Mouse (Mus musculus): ENCODE measurements around the gene Rhog. TPM values are rescaled to one million over a fixed set of nuclear protein-coding genes. Genes with fewer than 3 reads are reported as not detected.
"Not testable (repeated sequence)": the region's sequence is repeated elsewhere in the genome, so short reads cannot be mapped to it uniquely, and the experiment has no call there.

The Rhog gene
- polyA plus RNA-seq, 1 experiment = 11.2 TPM

DNA sequence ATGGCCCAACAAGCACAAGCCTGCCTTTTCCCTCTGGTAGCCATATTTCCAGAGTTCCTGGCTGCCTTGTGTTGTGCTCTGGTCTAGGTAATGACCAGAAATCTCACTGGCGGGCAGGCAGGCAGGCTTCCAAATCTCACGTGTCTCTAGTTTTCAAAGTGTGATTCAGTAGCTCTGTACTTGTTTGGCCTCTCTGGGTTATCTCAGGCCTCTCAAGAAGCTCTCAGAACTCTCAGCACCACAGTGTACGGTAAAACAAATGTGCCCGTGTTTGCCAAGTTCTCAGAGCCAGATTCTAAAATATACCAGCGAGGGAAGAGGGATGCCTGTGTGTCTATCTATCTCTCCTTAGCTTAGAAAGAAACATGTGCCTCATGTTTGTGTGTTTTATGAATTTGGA, 26.4 kb upstream of the Rhog start:
- no peaks in the 10 kb centered on the region for H3K27me3 ChIP-seq (ENCODE audit: control insufficient read depth, insufficient read depth, low read length)
- no peak overlapping the region for H3K4me3 ChIP-seq (ENCODE audit: control insufficient read depth, low read depth, low read length)
- H3K36me3 ChIP-seq (ENCODE audit: control insufficient read depth, insufficient read depth, low read length) = no peaks in the 10 kb centered on the region
- H3K27ac ChIP-seq (ENCODE audit: control insufficient read depth, insufficient read depth, low read depth, low read length) = 0 out of 2 replicates have a peak overlapping the region, but pooled peaks have one; percentile 24
- no peak for TF ChIP-seq POLR2A (IDR thresholded peaks at IDR 0.05; ENCODE audit: control insufficient read depth, low read depth, low read length)
- H3K4me1 ChIP-seq (ENCODE audit: control insufficient read depth, insufficient read depth, low read length) = no peaks in the 10 kb centered on the region; the same call in 1 of the 2 replicates

DNA sequence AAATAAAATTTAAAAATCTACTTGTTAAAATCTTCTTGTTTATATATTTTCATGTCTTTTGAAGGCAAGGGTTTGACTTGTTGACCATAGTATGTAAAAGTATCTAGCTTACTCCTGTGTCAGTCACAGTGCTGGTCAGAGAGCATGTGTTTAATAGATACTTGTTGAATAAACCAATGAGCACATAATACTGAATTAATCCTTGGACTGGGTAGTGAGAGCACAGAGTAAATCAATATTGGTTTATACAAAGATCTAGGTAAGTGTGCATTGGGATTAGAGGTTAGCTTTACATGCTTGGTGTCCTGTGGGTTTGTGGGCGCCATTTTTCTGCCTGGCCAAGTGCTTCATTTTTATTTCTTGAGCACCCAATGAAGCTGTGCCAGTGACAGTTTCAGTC, 25.5 kb upstream of the Rhog start:
- H3K4me1 ChIP-seq (ENCODE audit: control insufficient read depth, insufficient read depth, low read length) = no peaks in the 10 kb centered on the region; the same call in 1 of the 2 replicates
- H3K4me3 ChIP-seq (ENCODE audit: control insufficient read depth, low read depth, low read length) = no peak overlapping the region
- no peaks in the 10 kb centered on the region for H3K27me3 ChIP-seq (ENCODE audit: control insufficient read depth, insufficient read depth, low read length)
- TF ChIP-seq POLR2A (IDR thresholded peaks at IDR 0.05; ENCODE audit: control insufficient read depth, low read depth, low read length) (no peak), CTCF (IDR thresholded peaks at IDR 0.05; ENCODE audit: control insufficient read depth, insufficient read depth, insufficient replicate concordance, low read depth, low read length) (no peak)
- no peak overlapping the region for H3K27ac ChIP-seq (ENCODE audit: control insufficient read depth, insufficient read depth, low read depth, low read length)
- no peaks in the 10 kb centered on the region for H3K36me3 ChIP-seq (ENCODE audit: control insufficient read depth, insufficient read depth, low read length)

DNA sequence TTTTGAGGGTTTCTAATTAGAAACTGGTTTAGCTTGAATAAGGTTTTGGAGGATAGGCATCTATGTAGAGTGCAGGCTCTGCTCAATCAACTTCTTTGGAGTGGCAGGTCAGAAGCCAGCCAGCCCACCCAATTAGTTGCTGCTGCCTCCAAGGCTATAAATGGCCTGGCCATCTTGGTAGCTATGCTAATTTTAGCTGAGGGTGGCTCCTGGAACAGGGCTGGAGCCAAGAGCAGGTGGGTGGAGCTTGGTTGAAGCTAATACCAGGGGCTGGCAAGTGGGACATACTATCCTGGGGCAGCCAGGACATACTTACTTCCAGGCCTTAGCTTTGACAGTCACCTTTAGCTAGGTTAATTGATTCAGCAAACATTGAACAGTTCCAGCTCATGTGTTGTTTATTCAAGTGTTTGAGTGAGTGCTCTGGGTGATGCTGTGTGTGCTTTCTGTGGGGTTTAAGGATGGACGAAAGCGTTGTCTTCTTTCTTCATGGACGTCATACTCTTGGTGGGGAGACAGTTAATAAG, 16.6 kb upstream of the Rhog start:
- no peak overlapping the region for H3K4me3 ChIP-seq (ENCODE audit: control insufficient read depth, low read depth, low read length)
- TF ChIP-seq CTCF (IDR thresholded peaks at IDR 0.05; ENCODE audit: control insufficient read depth, insufficient read depth, insufficient replicate concordance, low read depth, low read length) (no peak), POLR2A (IDR thresholded peaks at IDR 0.05; ENCODE audit: control insufficient read depth, low read depth, low read length) (no peak)
- no peak overlapping the region for H3K27ac ChIP-seq (ENCODE audit: control insufficient read depth, insufficient read depth, low read depth, low read length)
- no peaks in the 10 kb centered on the region for H3K27me3 ChIP-seq (ENCODE audit: control insufficient read depth, insufficient read depth, low read length)
- H3K36me3 ChIP-seq (ENCODE audit: control insufficient read depth, insufficient read depth, low read length) = no peaks in the 10 kb centered on the region
- peaks cover 9% of the 10 kb centered on the region for H3K4me1 ChIP-seq (ENCODE audit: control insufficient read depth, insufficient read depth, low read length)

DNA sequence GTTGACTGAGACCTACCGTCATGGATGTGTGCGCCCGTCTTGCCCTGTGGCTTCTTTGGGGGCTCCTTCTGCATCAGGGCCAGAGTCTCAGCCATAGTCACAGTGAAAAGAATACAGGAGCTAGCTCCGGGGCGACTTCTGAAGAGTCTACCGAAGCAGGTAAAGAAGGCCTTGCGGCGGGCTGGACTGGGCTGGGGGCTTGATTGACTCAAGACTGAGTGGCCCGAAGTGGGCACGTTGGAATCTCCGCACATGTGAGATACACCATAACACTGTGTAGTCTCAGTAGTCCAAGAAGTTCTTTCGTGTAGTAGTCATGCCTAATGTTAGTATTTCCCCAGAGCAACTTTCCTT, 12.5 kb upstream of the Rhog start:
- TF ChIP-seq POLR2A (IDR thresholded peaks at IDR 0.05; ENCODE audit: control insufficient read depth, low read depth, low read length) (no peak), CTCF (IDR thresholded peaks at IDR 0.05; ENCODE audit: control insufficient read depth, insufficient read depth, insufficient replicate concordance, low read depth, low read length) (no peak)
- peak overlapping the region; percentile 98 for H3K4me3 ChIP-seq (ENCODE audit: control insufficient read depth, low read depth, low read length)
- H3K27ac ChIP-seq (ENCODE audit: control insufficient read depth, insufficient read depth, low read depth, low read length) = peak overlapping the region; percentile 88
- no peaks in the 10 kb centered on the region for H3K36me3 ChIP-seq (ENCODE audit: control insufficient read depth, insufficient read depth, low read length)
- H3K4me1 ChIP-seq (ENCODE audit: control insufficient read depth, insufficient read depth, low read length) = peaks cover 11% of the 10 kb centered on the region
- H3K27me3 ChIP-seq (ENCODE audit: control insufficient read depth, insufficient read depth, low read length) = no peaks in the 10 kb centered on the region

DNA sequence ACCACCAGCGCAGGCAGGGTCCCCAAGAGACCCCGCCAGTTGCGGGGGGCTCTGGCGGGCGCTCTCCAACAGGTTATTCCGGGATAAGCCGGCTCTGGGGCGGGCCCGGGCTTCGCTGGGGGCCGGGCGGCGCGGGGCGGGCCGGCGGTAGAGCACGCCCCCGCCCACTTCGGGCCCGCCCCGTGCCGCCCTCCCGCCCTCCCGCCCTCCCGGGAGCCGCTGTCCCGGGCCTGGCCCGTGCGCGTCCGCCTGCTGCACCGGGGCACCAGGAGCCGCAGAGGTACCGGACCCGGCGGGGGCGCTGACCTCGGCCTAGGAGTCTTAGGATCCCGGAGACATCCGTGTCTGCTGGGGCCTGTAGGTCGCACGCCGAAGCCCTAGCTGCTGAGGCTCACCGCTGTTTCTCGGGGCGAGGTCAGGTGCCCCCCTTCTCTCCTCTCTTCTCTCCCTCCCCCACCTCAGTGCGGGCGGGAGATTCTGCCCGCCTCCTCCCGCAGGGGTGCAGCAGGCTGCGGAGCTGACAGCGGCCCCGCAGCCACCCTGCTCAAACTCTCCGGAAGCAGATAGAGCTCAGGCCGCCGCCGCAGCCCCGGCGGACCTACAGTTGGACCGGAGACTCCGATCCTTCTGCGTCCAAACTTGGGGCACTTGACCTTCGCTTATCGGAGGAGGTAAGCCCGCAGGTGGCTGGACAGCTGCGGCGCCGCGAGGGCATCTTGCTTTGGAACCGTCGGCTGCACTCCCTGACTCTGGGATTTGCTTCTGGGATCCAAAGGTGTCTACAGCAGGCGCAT, 11.9 kb upstream of the Rhog start, which contains the start of gene Stim1:
TSS of gene Stim1 (plus strand) at position 206 of the 794 bp plus-strand sequence.
- Histone ChIP-seq H3K27ac (ENCODE audit: control insufficient read depth, insufficient read depth, low read depth, low read length) (peak within 1 kb of the TSS; percentile 98), H3K4me1 (ENCODE audit: control insufficient read depth, insufficient read depth, low read length) (peaks cover 11% of the 10 kb centered on the region)

DNA sequence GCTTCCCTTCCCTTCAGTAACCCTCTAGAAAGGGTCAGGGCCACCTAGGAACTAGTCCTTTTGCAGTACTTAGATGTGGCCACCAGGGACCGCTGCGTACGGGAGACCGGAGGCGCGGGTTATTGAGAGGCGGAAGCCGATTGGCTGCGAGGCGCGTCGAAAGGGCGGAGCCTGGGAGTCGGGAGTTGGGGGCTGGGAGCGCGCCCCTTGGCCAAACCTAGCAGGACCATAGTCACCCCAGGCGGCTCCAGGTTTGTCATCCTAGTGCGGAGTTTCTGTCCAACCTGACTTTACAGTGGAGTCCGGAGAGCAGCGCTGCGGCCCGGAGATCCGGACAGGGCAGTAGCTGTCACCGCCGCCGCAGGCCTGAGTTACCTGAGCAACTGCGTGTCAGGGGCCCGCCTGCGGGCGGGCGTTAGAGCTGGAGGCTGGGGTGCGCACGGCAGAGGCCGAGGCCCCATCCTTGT, 11.3 kb upstream of the Rhog start:
- H3K4me1 ChIP-seq (ENCODE audit: control insufficient read depth, insufficient read depth, low read length) = peaks cover 11% of the 10 kb centered on the region
- H3K27ac ChIP-seq (ENCODE audit: control insufficient read depth, insufficient read depth, low read depth, low read length) = peak overlapping the region; percentile 98
- no peaks in the 10 kb centered on the region for H3K36me3 ChIP-seq (ENCODE audit: control insufficient read depth, insufficient read depth, low read length)
- TF ChIP-seq POLR2A (IDR thresholded peaks at IDR 0.05; ENCODE audit: control insufficient read depth, low read depth, low read length) = peak; percentile 74
- TF ChIP-seq CTCF (IDR thresholded peaks at IDR 0.05; ENCODE audit: control insufficient read depth, insufficient read depth, insufficient replicate concordance, low read depth, low read length) = peak; percentile 83; the same call in 1 of the 2 replicates
- H3K27me3 ChIP-seq (ENCODE audit: control insufficient read depth, insufficient read depth, low read length) = no peaks in the 10 kb centered on the region
- H3K4me3 ChIP-seq (ENCODE audit: control insufficient read depth, low read depth, low read length) = peak overlapping the region; percentile 98

More for the DNA sequence above, 11.9 kb upstream of the Rhog start, which contains the start of gene Stim1:
- peak within 1 kb of the TSS; percentile 98 for H3K4me3 ChIP-seq (ENCODE audit: control insufficient read depth, low read depth, low read length)
- no peaks in the 10 kb centered on the region for H3K27me3 ChIP-seq (ENCODE audit: control insufficient read depth, insufficient read depth, low read length)
- no peaks in the 10 kb centered on the region for H3K36me3 ChIP-seq (ENCODE audit: control insufficient read depth, insufficient read depth, low read length)
- TF ChIP-seq POLR2A (IDR thresholded peaks at IDR 0.05; ENCODE audit: control insufficient read depth, low read depth, low read length) = peak; percentile 10; the same call in 1 of the 2 replicates
- no peak for TF ChIP-seq CTCF (IDR thresholded peaks at IDR 0.05; ENCODE audit: control insufficient read depth, insufficient read depth, insufficient replicate concordance, low read depth, low read length)

DNA sequence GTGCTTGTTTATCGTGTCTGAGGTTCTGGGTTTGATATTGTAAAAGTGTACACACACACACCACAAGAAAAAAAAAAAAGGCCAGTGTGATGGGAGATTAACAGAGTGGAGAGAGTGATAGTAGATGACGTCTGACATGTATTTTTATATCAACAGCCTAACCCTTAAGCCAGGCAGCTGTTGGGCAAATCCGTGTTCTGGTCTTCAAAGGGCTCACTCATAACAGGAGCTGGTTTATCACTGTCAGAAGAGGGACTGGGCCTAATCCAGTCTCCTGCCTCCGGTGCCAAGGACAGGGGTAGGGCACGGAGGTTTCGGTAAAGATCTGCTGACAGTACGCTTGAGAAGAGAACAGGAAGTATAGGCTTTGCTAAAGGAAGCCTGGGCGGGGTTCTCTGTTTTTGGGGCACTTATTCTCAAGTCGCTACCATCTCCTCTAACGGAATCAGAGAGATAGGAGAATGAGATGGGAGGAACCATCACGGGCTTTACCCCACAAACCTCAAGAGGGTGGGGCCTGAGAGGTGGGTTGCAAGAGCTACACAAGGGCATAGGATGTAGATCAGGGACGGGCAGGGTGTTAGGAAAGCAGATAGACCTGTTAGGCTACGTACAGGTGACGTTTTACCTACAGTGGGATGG, 10.7 kb upstream of the Rhog start:
- H3K36me3 ChIP-seq (ENCODE audit: control insufficient read depth, insufficient read depth, low read length) = no peaks in the 10 kb centered on the region
- H3K27ac ChIP-seq (ENCODE audit: control insufficient read depth, insufficient read depth, low read depth, low read length) = peak overlapping the region; percentile 98; the same call in 1 of the 2 replicates
- TF ChIP-seq CTCF (IDR thresholded peaks at IDR 0.05; ENCODE audit: control insufficient read depth, insufficient read depth, insufficient replicate concordance, low read depth, low read length) (no peak), POLR2A (IDR thresholded peaks at IDR 0.05; ENCODE audit: control insufficient read depth, low read depth, low read length) (no peak)
- H3K4me1 ChIP-seq (ENCODE audit: control insufficient read depth, insufficient read depth, low read length) = peaks cover 11% of the 10 kb centered on the region
- H3K27me3 ChIP-seq (ENCODE audit: control insufficient read depth, insufficient read depth, low read length) = no peaks in the 10 kb centered on the region
- peak overlapping the region; percentile 98 for H3K4me3 ChIP-seq (ENCODE audit: control insufficient read depth, low read depth, low read length)

DNA sequence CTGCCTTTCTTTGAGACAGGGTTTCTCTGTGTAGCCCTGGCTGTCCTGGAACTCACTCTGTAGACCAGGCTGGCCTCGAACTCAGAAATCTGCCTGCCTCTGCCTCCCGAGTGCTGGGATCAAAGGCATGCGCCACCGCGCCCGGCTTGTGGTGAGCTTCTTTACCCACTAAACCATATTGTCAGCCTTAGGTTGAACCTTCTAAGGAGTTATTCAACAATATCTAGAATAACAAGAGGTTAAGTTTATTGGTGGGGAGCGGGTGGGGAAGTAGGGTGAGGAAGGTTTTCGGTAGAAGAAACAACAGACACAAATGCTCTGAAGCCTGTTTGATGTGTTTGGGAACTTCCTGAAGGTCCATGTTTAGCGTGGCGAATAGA, 10.2 kb upstream of the Rhog start:
- peaks cover 11% of the 10 kb centered on the region for H3K4me1 ChIP-seq (ENCODE audit: control insufficient read depth, insufficient read depth, low read length)
- H3K27me3 ChIP-seq (ENCODE audit: control insufficient read depth, insufficient read depth, low read length); H3K27ac ChIP-seq (ENCODE audit: control insufficient read depth, insufficient read depth, low read depth, low read length); H3K4me3 ChIP-seq (ENCODE audit: control insufficient read depth, low read depth, low read length); H3K36me3 ChIP-seq (ENCODE audit: control insufficient read depth, insufficient read depth, low read length): not testable (repeated sequence)

Measured in testis, adult 2 months (tissue).